In the genomic region with DNA sequence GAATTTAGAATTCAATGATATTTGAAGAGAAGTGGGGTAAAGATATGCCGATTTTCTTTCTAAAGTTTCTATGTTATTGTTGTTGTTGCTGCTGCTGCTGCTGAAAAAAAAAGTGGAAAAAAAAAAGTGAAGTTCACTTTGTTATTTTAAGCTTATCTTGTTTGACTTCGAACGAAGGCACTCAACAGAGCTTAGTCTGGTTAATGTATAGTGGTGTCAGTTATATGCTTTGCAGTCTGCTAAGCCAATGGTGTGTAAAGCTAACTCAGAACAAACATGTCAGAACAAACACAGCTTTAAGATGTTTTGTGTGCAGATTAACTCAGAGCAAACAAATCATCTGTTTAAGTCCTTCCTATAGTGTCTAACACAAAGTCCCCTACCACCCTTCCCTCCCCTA, we compare ENCODE assay signal across 11 mouse cellular contexts. TPM values are rescaled to one million over a fixed set of nuclear protein-coding genes. Genes with fewer than 3 reads are reported as not detected.
A peak's percentile ranks its signal among the peaks of the same experiment; 100 is the strongest.
DNase-seq lines count a peak whose midpoint lies in the region; ATAC-seq lines count a peak whose summit lies in the region.
"Had no signal": no experiment of that assay in that cellular context is flagged by ENCODE, and none has a peak within 500 bp of the region (broad histone marks: within the 10 kb centered on the region; RNA-seq: fewer than 3 reads in every experiment).

No protein-coding gene starts in this region.

- H3K9me3 ChIP-seq in hindbrain, embryonic 14.5 days (ENCODE audit: control insufficient read depth, low read length), result no peaks in the 10 kb centered on the region
- no peaks in the 10 kb centered on the region for H3K9me3 ChIP-seq in hindbrain, embryonic 11.5 days (ENCODE audit: control insufficient read depth, low read length)
- H3K9me3 ChIP-seq in neural tube, embryonic 13.5 days, result no peaks in the 10 kb centered on the region
- H3K9me3 ChIP-seq in liver, embryonic 13.5 days (replicated peaks), result no peaks in the 10 kb centered on the region

- H3K4me1 ChIP-seq in hindbrain, embryonic 14.5 days (replicated peaks; ENCODE audit: control insufficient read depth, insufficient read depth, low read length), result peaks cover 9% of the 10 kb centered on the region
- H3K4me1 ChIP-seq in hindbrain, embryonic 11.5 days (replicated peaks; ENCODE audit: control insufficient read depth, insufficient read depth, low read length), result no peaks in the 10 kb centered on the region
- peaks cover 15% of the 10 kb centered on the region for H3K4me1 ChIP-seq in neural tube, embryonic 13.5 days (replicated peaks)
- H3K4me1 ChIP-seq in liver, embryonic 13.5 days (replicated peaks), result peaks cover 20% of the 10 kb centered on the region

- 92% methylated on average over 3 of the region's 3 CpGs for WGBS in hindbrain, embryonic 14.5 days
- 91% methylated on average over 3 of the region's 3 CpGs for WGBS in hindbrain, embryonic 11.5 days
- 97% methylated on average over 3 of the region's 3 CpGs for WGBS in neural tube, embryonic 13.5 days
- WGBS in liver, embryonic 13.5 days (ENCODE audit: insufficient replicate concordance), result 52% methylated on average over 3 of the region's 3 CpGs

- peaks cover 8% of the 10 kb centered on the region; the same call in 1 of the 2 replicates for H3K36me3 ChIP-seq in hindbrain, embryonic 14.5 days (replicated peaks; ENCODE audit: control insufficient read depth, insufficient read depth)
- H3K36me3 ChIP-seq in hindbrain, embryonic 11.5 days (ENCODE audit: control insufficient read depth, insufficient read depth, low read length), result no peaks in the 10 kb centered on the region
- H3K36me3 ChIP-seq in neural tube, embryonic 13.5 days, result 0 out of 2 replicates have a peak, but pooled peaks cover 7% of the 10 kb centered on the region
- peaks cover 7% of the 10 kb centered on the region; the same call in 1 of the 2 replicates for H3K36me3 ChIP-seq in liver, embryonic 13.5 days

- no peak for ATAC-seq in hindbrain, embryonic 14.5 days (ENCODE audit: low FRiP score)
- ATAC-seq in hindbrain, embryonic 11.5 days (ENCODE audit: low FRiP score), result no peak
- ATAC-seq in neural tube, embryonic 13.5 days (ENCODE audit: low read depth), result no peak
- peak; percentile 62 for ATAC-seq in liver, embryonic 13.5 days (ENCODE audit: low read depth)

- no peak overlapping the region for H3K27ac ChIP-seq in hindbrain, embryonic 14.5 days
- no peak overlapping the region for H3K27ac ChIP-seq in hindbrain, embryonic 11.5 days (ENCODE audit: low read depth, low read length)
- H3K27ac ChIP-seq in neural tube, embryonic 13.5 days (replicated peaks), result no peak overlapping the region
- no peak overlapping the region for H3K27ac ChIP-seq in liver, embryonic 13.5 days

- peak overlapping the region; percentile 50; the same call in 1 of the 2 replicates for H3K4me3 ChIP-seq in hindbrain, embryonic 14.5 days (replicated peaks; ENCODE audit: low read length)
- no peak overlapping the region for H3K4me3 ChIP-seq in hindbrain, embryonic 11.5 days (ENCODE audit: low read depth, low read length)
- H3K4me3 ChIP-seq in neural tube, embryonic 13.5 days, result no peak overlapping the region
- H3K4me3 ChIP-seq in liver, embryonic 13.5 days (replicated peaks), result no peak overlapping the region

- 0 out of 2 replicates have a peak overlapping the region, but pooled peaks have one; percentile 68 for H3K4me2 ChIP-seq in hindbrain, embryonic 14.5 days (replicated peaks)
- H3K4me2 ChIP-seq in hindbrain, embryonic 11.5 days (replicated peaks; ENCODE audit: low read depth, low read length), result no peak overlapping the region
- peak overlapping the region; percentile 84; the same call in 1 of the 2 replicates for H3K4me2 ChIP-seq in neural tube, embryonic 13.5 days
- H3K4me2 ChIP-seq in liver, embryonic 13.5 days, result peak overlapping the region; percentile 69; the same call in 1 of the 2 replicates

- no peaks in the 10 kb centered on the region for H3K27me3 ChIP-seq in hindbrain, embryonic 14.5 days (ENCODE audit: control insufficient read depth, insufficient read depth, low read length)
- H3K27me3 ChIP-seq in hindbrain, embryonic 11.5 days (ENCODE audit: control insufficient read depth, insufficient read depth, low read length), result no peaks in the 10 kb centered on the region
- H3K27me3 ChIP-seq in neural tube, embryonic 13.5 days, result peaks cover 26% of the 10 kb centered on the region
- peaks cover 19% of the 10 kb centered on the region; the same call in 1 of the 2 replicates for H3K27me3 ChIP-seq in liver, embryonic 13.5 days

- no peak for DNase-seq in hindbrain, embryonic 14.5 days (ENCODE audit: low spot score)
- no peak for DNase-seq in hindbrain, embryonic 11.5 days (ENCODE audit: low spot score)
- no peak for DNase-seq in neural tube, embryonic 10.5 days (ENCODE audit: extremely low spot score, low spot score)
- no peak for DNase-seq in liver, embryonic 13.5 days
- no peak for DNase-seq in adrenal gland, postnatal 4 days (ENCODE audit: low spot score in 2 of 2)
- no peak for DNase-seq in thymus, adult 18-20 months

- H3K9ac ChIP-seq in hindbrain, embryonic 14.5 days, result no peak overlapping the region
- H3K9ac ChIP-seq in hindbrain, embryonic 11.5 days (ENCODE audit: low read depth, low read length), result no peak overlapping the region
- H3K9ac ChIP-seq in neural tube, embryonic 13.5 days, result no peak overlapping the region
- H3K9ac ChIP-seq in liver, embryonic 13.5 days, result no peak overlapping the region

RNA-seq across cellular contexts. Expression of gene Zscan26, which starts 0.6 kb away (rescaled TPM):
- polyA plus RNA-seq in hindbrain, embryonic 14.5 days (2014; fragmentation: Nextera tagmentation; extraction: Ambion mirVana), result 14.1 and 17.4 TPM in 2 replicates
- polyA plus RNA-seq in hindbrain, embryonic 11.5 days (2014; fragmentation: Nextera tagmentation; extraction: Ambion mirVana), result 18.4 and 21.0 TPM in 2 replicates
- 23.5 and 27.9 TPM in 2 replicates for polyA plus RNA-seq in neural tube, embryonic 13.5 days (2015; fragmentation: Nextera tagmentation; extraction: Ambion mirVana)
- polyA plus RNA-seq in liver, embryonic 13.5 days (2015; fragmentation: Nextera tagmentation; extraction: Ambion mirVana), result 7.0 and 7.6 TPM in 2 replicates
- 10 to 100 TPM; 38.2 to 41.0 TPM for total RNA-seq in adrenal gland, postnatal 4 days (2021)

RNA-seq across cellular contexts. Expression of gene Pgbd1, which starts 13.3 kb away (rescaled TPM):
- polyA plus RNA-seq in hindbrain, embryonic 14.5 days (2014; fragmentation: Nextera tagmentation; extraction: Ambion mirVana), result 3.3 and 3.7 TPM in 2 replicates
- polyA plus RNA-seq in hindbrain, embryonic 11.5 days (2014; fragmentation: Nextera tagmentation; extraction: Ambion mirVana), result 5.9 and 6.0 TPM in 2 replicates
- 3.4 and 3.9 TPM in 2 replicates for polyA plus RNA-seq in neural tube, embryonic 13.5 days (2015; fragmentation: Nextera tagmentation; extraction: Ambion mirVana)
- polyA plus RNA-seq in liver, embryonic 13.5 days (2015; fragmentation: Nextera tagmentation; extraction: Ambion mirVana), result 1.6 and 1.7 TPM in 2 replicates
- under 1 TPM; 0.90 to 0.95 TPM for total RNA-seq in adrenal gland, postnatal 4 days (2021)
- polyA plus RNA-seq: macrophage had no signal

RNA-seq across cellular contexts. Expression of gene Nkapl, which starts 14.2 kb away (rescaled TPM):
- polyA plus RNA-seq in hindbrain, embryonic 14.5 days (2014; fragmentation: Nextera tagmentation; extraction: Ambion mirVana), result 3.0 and 3.7 TPM in 2 replicates
- polyA plus RNA-seq in hindbrain, embryonic 11.5 days (2014; fragmentation: Nextera tagmentation; extraction: Ambion mirVana), result 2.5 and 3.4 TPM in 2 replicates
- 3.2 and 3.9 TPM in 2 replicates for polyA plus RNA-seq in neural tube, embryonic 13.5 days (2015; fragmentation: Nextera tagmentation; extraction: Ambion mirVana)
- polyA plus RNA-seq in liver, embryonic 13.5 days (2015; fragmentation: Nextera tagmentation; extraction: Ambion mirVana), result 0.86 and 0.92 TPM in 2 replicates
- 1 to 10 TPM; 1.8 TPM for total RNA-seq in adrenal gland, postnatal 4 days (2021)
- total RNA-seq: granulocyte monocyte progenitor cell, adult 5-6 weeks had no signal

RNA-seq across cellular contexts. Expression of gene Zkscan4, which starts 24.6 kb away (rescaled TPM):
- 8.9 and 9.9 TPM in 2 replicates for polyA plus RNA-seq in hindbrain, embryonic 14.5 days (2014; fragmentation: Nextera tagmentation; extraction: Ambion mirVana)
- polyA plus RNA-seq in hindbrain, embryonic 11.5 days (2014; fragmentation: Nextera tagmentation; extraction: Ambion mirVana), result 5.2 and 5.9 TPM in 2 replicates
- 8.9 and 9.0 TPM in 2 replicates for polyA plus RNA-seq in neural tube, embryonic 13.5 days (2015; fragmentation: Nextera tagmentation; extraction: Ambion mirVana)
- polyA plus RNA-seq in liver, embryonic 13.5 days (2015; fragmentation: Nextera tagmentation; extraction: Ambion mirVana), result 0.33 and 0.38 TPM in 2 replicates
- 1 to 10 TPM; 6.1 to 6.5 TPM for total RNA-seq in adrenal gland, postnatal 4 days (2021)

RNA-seq across cellular contexts. Expression of gene Gm10065, which starts 25.1 kb away (rescaled TPM):
- not detected in 2 replicates for polyA plus RNA-seq in hindbrain, embryonic 14.5 days (2014; fragmentation: Nextera tagmentation; extraction: Ambion mirVana)
- not detected in 2 replicates for polyA plus RNA-seq in hindbrain, embryonic 11.5 days (2014; fragmentation: Nextera tagmentation; extraction: Ambion mirVana)
- polyA plus RNA-seq in neural tube, embryonic 13.5 days (2015; fragmentation: Nextera tagmentation; extraction: Ambion mirVana), result not detected in 2 replicates
- not detected in 2 replicates for polyA plus RNA-seq in liver, embryonic 13.5 days (2015; fragmentation: Nextera tagmentation; extraction: Ambion mirVana)
- total RNA-seq in adrenal gland, postnatal 4 days (2021), result not detected
- total RNA-seq: adrenal gland, postnatal 14 days; granulocyte monocyte progenitor cell, adult 5-6 weeks; layer of hippocampus, postnatal 36 days had no signal
- polyA plus RNA-seq: macrophage had no signal
